Mouse (Mus musculus) kidney, adult 8-10 months (tissue): ENCODE measurements around the gene Pacs1.
"Not testable (repeated sequence)": the region's sequence is repeated elsewhere in the genome, so short reads cannot be mapped to it uniquely, and the experiment has no call there.

Experiments
- DNase-seq, 2 experiments: peaks; one replicate each; pipeline ENCODE4 v3.0.0; 2022

The Pacs1 gene

GRCm38 (mm10) chr19:5267015-5267414, 5.9 kb downstream of the Pacs1 start:
- no peak for DNase-seq

GRCm38 (mm10) chr19:5257140-5257539, 15.8 kb downstream of the Pacs1 start:
- DNase-seq: no peak

- not testable (repeated sequence) for DNase-seq
These were observed 35.9 kb downstream of the Pacs1 start for GRCm38 (mm10) chr19:5236981-5237380.

- no peak for DNase-seq
These were observed 40.2 kb downstream of the Pacs1 start for GRCm38 (mm10) chr19:5232696-5233095.

GRCm38 (mm10) chr19:5230110-5230509, 42.8 kb downstream of the Pacs1 start:
- DNase-seq: no peak

- no peak for DNase-seq
These were observed 48.3 kb downstream of the Pacs1 start for GRCm38 (mm10) chr19:5224624-5225023.

GRCm38 (mm10) chr19:5224077-5224476, 48.8 kb downstream of the Pacs1 start:
- no peak for DNase-seq

GRCm38 (mm10) chr19:5221926-5222325, 51.0 kb downstream of the Pacs1 start:
- no peak for DNase-seq

GRCm38 (mm10) chr19:5221219-5221723, 51.6 kb downstream of the Pacs1 start:
- not testable (repeated sequence) for DNase-seq

GRCm38 (mm10) chr19:5220389-5220788, 52.5 kb downstream of the Pacs1 start:
- DNase-seq: no peak

- DNase-seq: no peak
These were observed 71.2 kb downstream of the Pacs1 start for GRCm38 (mm10) chr19:5201691-5202090.

GRCm38 (mm10) chr19:5200617-5201016, 72.3 kb downstream of the Pacs1 start:
- DNase-seq: not testable (repeated sequence)

GRCm38 (mm10) chr19:5198553-5198952, 74.4 kb downstream of the Pacs1 start:
- DNase-seq: no peak

- DNase-seq: peak; percentile 26 to 52
These were observed 77.4 kb downstream of the Pacs1 start for GRCm38 (mm10) chr19:5195417-5196035.

- DNase-seq: no peak
These were observed 80.5 kb downstream of the Pacs1 start for GRCm38 (mm10) chr19:5192397-5192796.

- DNase-seq: peak; percentile 21 to 30
These were observed 85.5 kb downstream of the Pacs1 start for GRCm38 (mm10) chr19:5187439-5187838.

- DNase-seq: peak; percentile 7 to 9
These were observed 91.0 kb downstream of the Pacs1 start for GRCm38 (mm10) chr19:5181926-5182325.

GRCm38 (mm10) chr19:5178631-5179030, 94.3 kb downstream of the Pacs1 start:
- no peak for DNase-seq

- DNase-seq: no peak
These were observed 102.5 kb downstream of the Pacs1 start for GRCm38 (mm10) chr19:5170430-5170829.

GRCm38 (mm10) chr19:5167477-5167876, 105.4 kb downstream of the Pacs1 start:
- DNase-seq: no peak

GRCm38 (mm10) chr19:5164380-5164779, 108.5 kb downstream of the Pacs1 start:
- DNase-seq: peak in 1 of 2 experiments; percentile 24

- DNase-seq: no peak
These were observed 111.0 kb downstream of the Pacs1 start for GRCm38 (mm10) chr19:5161913-5162312.

GRCm38 (mm10) chr19:5152261-5152660, 120.7 kb downstream of the Pacs1 start:
- no peak for DNase-seq

- no peak for DNase-seq
These were observed 121.2 kb downstream of the Pacs1 start for GRCm38 (mm10) chr19:5151741-5152140.

- DNase-seq: peak; percentile 22 to 58
These were observed 121.6 kb downstream of the Pacs1 start for GRCm38 (mm10) chr19:5151331-5151730.
